ENCODE assay signal across 8 mouse cellular contexts in the genomic region with DNA sequence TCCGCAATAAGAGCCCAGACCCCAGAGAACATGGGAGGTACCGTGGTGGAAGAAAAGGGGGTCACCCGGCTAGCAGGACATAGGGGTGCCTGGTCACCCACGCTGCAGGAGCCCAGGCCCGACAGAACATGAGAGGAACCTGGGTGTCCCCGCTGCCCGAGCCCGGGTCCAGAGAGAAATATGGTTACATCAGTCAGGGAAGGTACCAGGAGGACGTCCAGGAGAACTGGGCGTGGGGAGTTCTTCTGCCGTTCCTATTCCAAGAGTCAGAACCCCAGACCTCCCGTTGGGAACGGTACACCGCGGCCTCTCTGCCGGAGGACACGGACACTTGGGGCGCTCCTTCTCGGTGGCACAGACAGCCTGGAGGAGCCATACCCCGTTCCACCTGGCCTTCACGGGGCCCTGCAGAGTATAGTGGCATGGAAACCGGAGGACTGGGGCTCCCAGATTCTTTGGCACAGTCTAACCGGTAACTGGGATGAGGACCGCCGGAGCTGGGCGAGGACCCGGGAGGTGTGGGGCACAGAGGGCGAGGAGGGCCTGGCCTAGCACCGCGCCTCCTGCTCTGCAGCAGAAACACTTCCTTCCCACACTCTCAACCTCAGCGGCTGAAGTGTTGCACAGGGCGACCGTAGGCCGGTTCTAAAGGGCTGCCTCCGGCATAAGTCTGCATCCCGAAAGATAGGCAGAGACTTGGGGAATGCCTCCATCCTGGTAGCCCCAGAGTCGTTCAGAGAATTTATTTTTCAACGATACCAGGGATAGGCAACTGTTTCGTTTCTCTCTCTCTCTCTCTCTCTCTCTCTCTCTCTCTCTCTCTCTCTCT. TPM values are rescaled to one million over a fixed set of nuclear protein-coding genes. Genes with fewer than 3 reads are reported as not detected.
DNase-seq lines count a peak whose midpoint lies in the region; ATAC-seq lines count a peak whose summit lies in the region.

No protein-coding gene starts in this region.

- peaks cover 100% of the 10 kb centered on the region for H3K27me3 ChIP-seq in lung, embryonic 15.5 days
- peaks cover 99% of the 10 kb centered on the region for H3K27me3 ChIP-seq in intestine, embryonic 14.5 days (replicated peaks; ENCODE audit: control insufficient read depth, insufficient read depth, low read length)

- H3K4me1 ChIP-seq in lung, embryonic 15.5 days = peaks cover 18% of the 10 kb centered on the region
- H3K4me1 ChIP-seq in brown adipose tissue, adult 24 weeks (ENCODE audit: control insufficient read depth, insufficient read depth, insufficient read length, low read length) = no peaks in the 10 kb centered on the region
- no peaks in the 10 kb centered on the region for H3K4me1 ChIP-seq in intestine, embryonic 14.5 days (replicated peaks; ENCODE audit: control insufficient read depth, insufficient read depth, low read length)

- H3K9me3 ChIP-seq in lung, embryonic 15.5 days = no peaks in the 10 kb centered on the region
- no peaks in the 10 kb centered on the region for H3K9me3 ChIP-seq in intestine, embryonic 14.5 days (ENCODE audit: control insufficient read depth, low read length)

- no peak overlapping the region for H3K9ac ChIP-seq in lung, embryonic 15.5 days
- H3K9ac ChIP-seq in intestine, embryonic 14.5 days (ENCODE audit: low read length) = no peak overlapping the region

- ATAC-seq in lung, embryonic 15.5 days (ENCODE audit: borderline replicate concordance, extremely low read depth, low FRiP score, low TSS enrichment) = no peak
- no peak for ATAC-seq in intestine, embryonic 14.5 days (replicated peaks; ENCODE audit: low FRiP score, low TSS enrichment, low read depth)
- peak; percentile 38 for ATAC-seq in megakaryocyte progenitor cell, adult 5-6 weeks (replicated peaks; ENCODE audit: poor library complexity)

- WGBS in lung, embryonic 15.5 days = 2% methylated on average over 38 of the region's 39 CpGs
- 2% methylated on average over 39 of the region's 39 CpGs for WGBS in intestine, embryonic 14.5 days

- DNase-seq in lung, postnatal 25 days (ENCODE audit: low spot score) = no peak
- DNase-seq in intestine, embryonic 14.5 days (ENCODE audit: low spot score) = peak; percentile 79
- peak; percentile 44 to 57 for DNase-seq in thymus, postnatal 10 days (ENCODE audit: low spot score in 2 of 2)
- DNase-seq in ovary, postnatal 36 days (ENCODE audit: low spot score) = no peak
- no peak for DNase-seq in ovary, postnatal 10 days (ENCODE audit: low spot score)

- H3K4me2 ChIP-seq in lung, embryonic 15.5 days = peak overlapping the region; percentile 65
- no peak overlapping the region for H3K4me2 ChIP-seq in intestine, embryonic 14.5 days (ENCODE audit: low read length)

- H3K36me3 ChIP-seq in lung, embryonic 15.5 days = no peaks in the 10 kb centered on the region
- no peaks in the 10 kb centered on the region for H3K36me3 ChIP-seq in intestine, embryonic 14.5 days (ENCODE audit: control insufficient read depth, insufficient read depth, low read length)

- no peak overlapping the region for H3K27ac ChIP-seq in lung, embryonic 15.5 days
- no peak overlapping the region for H3K27ac ChIP-seq in brown adipose tissue, adult 24 weeks (replicated peaks; ENCODE audit: low read depth, low read length)
- no peak overlapping the region for H3K27ac ChIP-seq in intestine, embryonic 14.5 days (ENCODE audit: low read depth)

- peak overlapping the region; percentile 40; the same call in 1 of the 2 replicates for H3K4me3 ChIP-seq in lung, embryonic 15.5 days
- H3K4me3 ChIP-seq in brown adipose tissue, adult 24 weeks (ENCODE audit: insufficient read depth, low read depth, low read length) = peak overlapping the region; percentile 42
- H3K4me3 ChIP-seq in intestine, embryonic 14.5 days (ENCODE audit: low read depth, low read length) = 0 out of 2 replicates have a peak overlapping the region, but pooled peaks have one; percentile 34

RNA-seq across cellular contexts. Expression of gene Runx3, which starts 33.0 kb away (rescaled TPM):
- polyA plus RNA-seq in lung, embryonic 15.5 days (2015; fragmentation: Nextera tagmentation; extraction: Ambion mirVana) = 0.04 and 0.20 TPM in 2 replicates
- polyA plus RNA-seq in brown adipose tissue, adult 24 weeks (2012; ENCODE audit: insufficient read depth, insufficient read length, missing spikeins) = 0.28 and 0.38 TPM in 2 replicates
- polyA plus RNA-seq in intestine, embryonic 14.5 days (2014; fragmentation: Nextera tagmentation; extraction: Ambion mirVana) = 0.19 and 0.20 TPM in 2 replicates
- 56.7 and 60.5 TPM in 2 replicates for total RNA-seq in megakaryocyte progenitor cell, adult 5-6 weeks (2015)
- total RNA-seq in megakaryocyte progenitor cell, adult 5-6 weeks (2017) = 7.1 and 10.8 TPM in 2 replicates

Comparison
In these comparisons a context has a peak if more than half of its experiments do, and no peak if none do; other contexts are left out.
1. DNase-seq: peak in intestine, embryonic 14.5 days (single experiment) and thymus, postnatal 10 days (2 of 2); none in lung, postnatal 25 days (single experiment), ovary, postnatal 36 days (single experiment) and ovary, postnatal 10 days (single experiment).
2. Peak in every context shown above with its lines, with median percentiles within 50 percentile points of each other: H3K4me3 ChIP-seq.